Mouse (Mus musculus) liver, adult 2 months (tissue): ENCODE results near the gene Wnt4.

Experiments
- CTCF ChIP-seq: fragments of 200-500 bp; IDR thresholded peaks from 2 replicates; pipeline ENCODE4 v1.5.1; 2011; ENCODE audit warnings: low read depth, low read length, control low read depth
- POLR2A ChIP-seq: fragments of 200-500 bp; IDR thresholded peaks from 2 replicates; pipeline ENCODE4 v1.6.1; 2011; ENCODE audit warnings: low read length, control low read depth; ENCODE audit not compliant: insufficient read depth; ENCODE audit errors: extremely low read depth

- TF ChIP-seq POLR2A = no peak
- TF ChIP-seq CTCF = no peak
Measured at GRCm38 (mm10) chr4:137305831-137306576, 28.7 kb downstream of the Wnt4 start.
